Mouse (Mus musculus) brain, embryonic 14.5 days (tissue): Measurements from ENCODE around the gene Gpbar1.

ENCODE experiments used
- CTCF ChIP-seq: fragments of 200-500 bp; IDR thresholded peaks from 2 replicates; pipeline ENCODE4 v1.5.1; 2012; ENCODE audit warnings: inconsistent platforms, mild to moderate bottlenecking, moderate library complexity, borderline replicate concordance; ENCODE audit not compliant: insufficient read depth, insufficient read length; ENCODE audit errors: extremely low read depth
- POLR2A ChIP-seq: fragments of 200-500 bp; IDR thresholded peaks from 2 replicates; pipeline ENCODE4 v1.6.1; 2012; ENCODE audit warnings: mild to moderate bottlenecking, inconsistent platforms, borderline replicate concordance; ENCODE audit not compliant: poor library complexity, insufficient read depth, insufficient read length, severe bottlenecking; ENCODE audit errors: extremely low read depth

GRCm38 (mm10) chr1:74302229-74302628, 23.9 kb downstream of the Gpbar1 start:
- TF ChIP-seq POLR2A (no peak), CTCF (no peak)
